ENCODE assay signal across 8 mouse cellular contexts in genomic region chr15:81523901-81524300, GRCm38 (mm10). TPM values are rescaled to one million over a fixed set of nuclear protein-coding genes. Genes with fewer than 3 reads are reported as not detected.
DNase-seq lines count a peak whose midpoint lies in the region; ATAC-seq lines count a peak whose summit lies in the region.

No protein-coding gene starts in this region.

- H3K4me3 ChIP-seq in heart, embryonic 10.5 days, result peak overlapping the region; percentile 71
- H3K4me3 ChIP-seq in heart, embryonic 15.5 days, result peak overlapping the region; percentile 80
- peak overlapping the region; percentile 70 for H3K4me3 ChIP-seq in liver, embryonic 16.5 days (ENCODE audit: low read depth, low read length)
- H3K4me3 ChIP-seq in stomach, embryonic 16.5 days (replicated peaks; ENCODE audit: low read length), result peak overlapping the region; percentile 62

- no peak for ATAC-seq in heart, embryonic 15.5 days (replicated peaks; ENCODE audit: insufficient number of reproducible peaks, insufficient read depth, low FRiP score, low read depth)
- no peak for ATAC-seq in liver, embryonic 16.5 days (ENCODE audit: low read depth)
- no peak for ATAC-seq in stomach, embryonic 16.5 days (ENCODE audit: insufficient read depth, low FRiP score)

- H3K4me1 ChIP-seq in heart, embryonic 10.5 days, result peaks cover 21% of the 10 kb centered on the region
- H3K4me1 ChIP-seq in heart, embryonic 15.5 days (replicated peaks), result no peaks in the 10 kb centered on the region
- H3K4me1 ChIP-seq in liver, embryonic 16.5 days (ENCODE audit: control insufficient read depth, low read depth, low read length), result peaks cover 16% of the 10 kb centered on the region
- 0 out of 2 replicates have a peak, but pooled peaks cover 5% of the 10 kb centered on the region for H3K4me1 ChIP-seq in stomach, embryonic 16.5 days (ENCODE audit: control insufficient read depth, insufficient read depth, low read length)

- H3K9ac ChIP-seq in heart, embryonic 15.5 days, result peak overlapping the region; percentile 75
- H3K9ac ChIP-seq in liver, embryonic 16.5 days (ENCODE audit: low read depth, low read length), result peak overlapping the region; percentile 72
- peak overlapping the region; percentile 74 for H3K9ac ChIP-seq in stomach, embryonic 16.5 days (ENCODE audit: low read length)

- H3K9me3 ChIP-seq in heart, embryonic 10.5 days, result no peaks in the 10 kb centered on the region
- H3K9me3 ChIP-seq in heart, embryonic 15.5 days (replicated peaks), result no peaks in the 10 kb centered on the region
- no peaks in the 10 kb centered on the region for H3K9me3 ChIP-seq in liver, embryonic 16.5 days (replicated peaks; ENCODE audit: control insufficient read depth, low read length)
- H3K9me3 ChIP-seq in stomach, embryonic 16.5 days (replicated peaks; ENCODE audit: control insufficient read depth, low read length), result no peaks in the 10 kb centered on the region

- DNase-seq in heart, embryonic 10.5 days (ENCODE audit: low spot score), result no peak
- no peak for DNase-seq in heart, postnatal 25 days (ENCODE audit: low spot score)
- DNase-seq in MN1 (ENCODE audit: low spot score), result peak; percentile 57
- no peak for DNase-seq in layer of hippocampus, adult 8-10 months (ENCODE audit: low spot score in 2 of 2)
- DNase-seq in right cerebral cortex, postnatal 25 days, result no peak

- under 1% methylated on average over 12 of the region's 12 CpGs for WGBS in heart, embryonic 10.5 days
- under 1% methylated on average over 12 of the region's 12 CpGs for WGBS in heart, embryonic 15.5 days
- WGBS in liver, embryonic 16.5 days (ENCODE audit: insufficient replicate concordance), result under 1% methylated on average over 12 of the region's 12 CpGs
- WGBS in stomach, embryonic 16.5 days, result under 1% methylated on average over 12 of the region's 12 CpGs

- H3K27ac ChIP-seq in heart, embryonic 10.5 days, result peak overlapping the region; percentile 95
- peak overlapping the region; percentile 98 for H3K27ac ChIP-seq in heart, embryonic 15.5 days
- peak overlapping the region; percentile 91 for H3K27ac ChIP-seq in liver, embryonic 16.5 days (ENCODE audit: low read length)
- peak overlapping the region; percentile 96 for H3K27ac ChIP-seq in stomach, embryonic 16.5 days (ENCODE audit: low read length)

- no peaks in the 10 kb centered on the region for H3K27me3 ChIP-seq in heart, embryonic 10.5 days (ENCODE audit: insufficient read depth, poor library complexity, severe bottlenecking)
- no peaks in the 10 kb centered on the region for H3K27me3 ChIP-seq in heart, embryonic 15.5 days
- no peaks in the 10 kb centered on the region for H3K27me3 ChIP-seq in liver, embryonic 16.5 days (ENCODE audit: control insufficient read depth, insufficient read depth, low read depth, low read length)
- H3K27me3 ChIP-seq in stomach, embryonic 16.5 days (ENCODE audit: control insufficient read depth, insufficient read depth, low read length), result no peaks in the 10 kb centered on the region

- peak overlapping the region; percentile 98 for H3K4me2 ChIP-seq in heart, embryonic 15.5 days
- H3K4me2 ChIP-seq in liver, embryonic 16.5 days (ENCODE audit: low read depth, low read length), result peak overlapping the region; percentile 99
- peak overlapping the region; percentile 87 for H3K4me2 ChIP-seq in stomach, embryonic 16.5 days (ENCODE audit: low read depth, low read length)

- intact Hi-C loops in heart, postnatal 25 days (cut with DNase I), result no loop called here

- H3K36me3 ChIP-seq in heart, embryonic 10.5 days, result no peaks in the 10 kb centered on the region
- H3K36me3 ChIP-seq in heart, embryonic 15.5 days, result no peaks in the 10 kb centered on the region
- no peaks in the 10 kb centered on the region for H3K36me3 ChIP-seq in liver, embryonic 16.5 days (ENCODE audit: control insufficient read depth, insufficient read depth)
- no peaks in the 10 kb centered on the region for H3K36me3 ChIP-seq in stomach, embryonic 16.5 days (ENCODE audit: control insufficient read depth, insufficient read depth, low read length)

RNA-seq across cellular contexts. Expression of gene Rbx1, which starts 57.8 kb away (rescaled TPM):
- polyA plus RNA-seq in heart, embryonic 10.5 days (2016; fragmentation: Nextera tagmentation; extraction: Ambion mirVana), result 461 and 481 TPM in 2 replicates
- total RNA-seq in heart, postnatal 25 days (2021), result 100 to 1,000 TPM; 116 to 128 TPM
- 324 and 354 TPM in 2 replicates for polyA plus RNA-seq in heart, embryonic 15.5 days (2015; fragmentation: Nextera tagmentation; extraction: Ambion mirVana)
- polyA plus RNA-seq in liver, embryonic 16.5 days (2015; fragmentation: Nextera tagmentation; extraction: Ambion mirVana), result 189 and 239 TPM in 2 replicates
- 417 and 432 TPM in 2 replicates for polyA plus RNA-seq in stomach, embryonic 16.5 days (2015; fragmentation: Nextera tagmentation; extraction: Ambion mirVana)
- total RNA-seq in layer of hippocampus, adult 8-10 months (2022), result 100 to 1,000 TPM; 129 to 138 (median 132) TPM
